Mouse (Mus musculus) right cerebral cortex, postnatal 14 days (tissue): Measurements from ENCODE around the gene Pla2g16.
A peak's percentile ranks its signal among the peaks of the same experiment; 100 is the strongest.

Experiments
- DNase-seq: peaks from one replicate; pipeline ENCODE4 v3.0.0; 2022

Pla2g16 gene

GRCm38 (mm10) chr19:7566826-7567225, 9.6 kb downstream of the Pla2g16 start:
- no peak for DNase-seq

GRCm38 (mm10) chr19:7568364-7568763, 11.1 kb downstream of the Pla2g16 start:
- DNase-seq = no peak

- DNase-seq = no peak
Observed at GRCm38 (mm10) chr19:7569650-7570049, 12.4 kb downstream of the Pla2g16 start.

GRCm38 (mm10) chr19:7576180-7576579, 18.9 kb downstream of the Pla2g16 start:
- DNase-seq = no peak

- DNase-seq = no peak
Observed at GRCm38 (mm10) chr19:7577710-7578109, 20.5 kb downstream of the Pla2g16 start.

GRCm38 (mm10) chr19:7581042-7581441, 23.8 kb downstream of the Pla2g16 start:
- no peak for DNase-seq

GRCm38 (mm10) chr19:7583101-7583500, 25.8 kb downstream of the Pla2g16 start:
- no peak for DNase-seq

GRCm38 (mm10) chr19:7583599-7583998, 26.3 kb downstream of the Pla2g16 start:
- DNase-seq = no peak

- no peak for DNase-seq
Observed at GRCm38 (mm10) chr19:7585279-7585678, 28.0 kb downstream of the Pla2g16 start.

GRCm38 (mm10) chr19:7585764-7586163, 28.5 kb downstream of the Pla2g16 start:
- DNase-seq = no peak

- DNase-seq = no peak
Observed at GRCm38 (mm10) chr19:7590795-7591194, 33.5 kb downstream of the Pla2g16 start.

- DNase-seq = no peak
Observed at GRCm38 (mm10) chr19:7592018-7592417, 34.8 kb downstream of the Pla2g16 start.

- DNase-seq = peak; percentile 29
Observed at GRCm38 (mm10) chr19:7595534-7595933, 38.3 kb downstream of the Pla2g16 start.

- DNase-seq = no peak
Observed at GRCm38 (mm10) chr19:7598481-7598880, 41.2 kb downstream of the Pla2g16 start.

- no peak for DNase-seq
Observed at GRCm38 (mm10) chr19:7601551-7601950, 44.3 kb downstream of the Pla2g16 start.

- no peak for DNase-seq
Observed at GRCm38 (mm10) chr19:7604107-7604506, 46.8 kb downstream of the Pla2g16 start.

- no peak for DNase-seq
Observed at GRCm38 (mm10) chr19:7605013-7605412, 47.8 kb downstream of the Pla2g16 start.

GRCm38 (mm10) chr19:7605930-7606783, 48.9 kb downstream of the Pla2g16 start:
- DNase-seq = peak; percentile 71

- DNase-seq = peak; percentile 30
Observed at GRCm38 (mm10) chr19:7606801-7607689, 49.8 kb downstream of the Pla2g16 start, which contains the start of gene Lgals12. TSS of gene Lgals12 (minus strand) at chr19:7607193.

- no peak for DNase-seq
Observed at GRCm38 (mm10) chr19:7607690-7608201, 50.5 kb downstream of the Pla2g16 start.

GRCm38 (mm10) chr19:7611942-7612757, 54.9 kb downstream of the Pla2g16 start, which contains the start of gene Hrasls5:
TSS of gene Hrasls5 (plus strand) at chr19:7612541.
- peak; percentile 58 for DNase-seq

GRCm38 (mm10) chr19:7613151-7613550, 55.9 kb downstream of the Pla2g16 start:
- no peak for DNase-seq
